Mouse (Mus musculus) myocyte (in vitro differentiated cells): ENCODE measurements around the gene Mbnl1.

Experiments used
- E2F4 ChIP-seq: IDR thresholded peaks from one replicate; pipeline ENCODE4 v1.6.1; 2011; ENCODE audit warnings: mild to moderate bottlenecking, control low read depth, moderate library complexity; ENCODE audit not compliant: insufficient read depth
- MAX ChIP-seq: IDR thresholded peaks from one replicate; pipeline ENCODE4 v1.6.1; 2011; ENCODE audit warnings: low read depth, mild to moderate bottlenecking, control low read depth
- POLR2A ChIP-seq: IDR thresholded peaks from one replicate; pipeline ENCODE4 v1.6.1; 2011; ENCODE audit warnings: low read depth, mild to moderate bottlenecking, control low read depth, moderate library complexity; ENCODE audit not compliant: insufficient read length
- POLR2AphosphoS2 ChIP-seq: IDR thresholded peaks from one replicate; pipeline ENCODE4 v1.6.1; 2011; ENCODE audit warnings: low read depth, control low read depth; ENCODE audit not compliant: insufficient read length
- TCF12 ChIP-seq: IDR thresholded peaks from one replicate; pipeline ENCODE4 v1.6.1; 2011; ENCODE audit warnings: mild to moderate bottlenecking, control low read depth; ENCODE audit not compliant: poor library complexity, insufficient read depth, severe bottlenecking
- USF1 ChIP-seq: IDR thresholded peaks from one replicate; pipeline ENCODE4 v1.6.1; 2011; ENCODE audit warnings: low read depth, mild to moderate bottlenecking, control low read depth, moderate library complexity

- no peak for TF ChIP-seq POLR2A
- TF ChIP-seq MAX = no peak
- TF ChIP-seq TCF12 = no peak
- TF ChIP-seq USF1 = no peak
- TF ChIP-seq POLR2AphosphoS2 = no peak
- no peak for TF ChIP-seq E2F4
Observed at GRCm38 (mm10) chr3:60639135-60639534, 166.5 kb downstream of the Mbnl1 start.
